Mouse (Mus musculus): ENCODE results near the gene Pcnx3.

DNA sequence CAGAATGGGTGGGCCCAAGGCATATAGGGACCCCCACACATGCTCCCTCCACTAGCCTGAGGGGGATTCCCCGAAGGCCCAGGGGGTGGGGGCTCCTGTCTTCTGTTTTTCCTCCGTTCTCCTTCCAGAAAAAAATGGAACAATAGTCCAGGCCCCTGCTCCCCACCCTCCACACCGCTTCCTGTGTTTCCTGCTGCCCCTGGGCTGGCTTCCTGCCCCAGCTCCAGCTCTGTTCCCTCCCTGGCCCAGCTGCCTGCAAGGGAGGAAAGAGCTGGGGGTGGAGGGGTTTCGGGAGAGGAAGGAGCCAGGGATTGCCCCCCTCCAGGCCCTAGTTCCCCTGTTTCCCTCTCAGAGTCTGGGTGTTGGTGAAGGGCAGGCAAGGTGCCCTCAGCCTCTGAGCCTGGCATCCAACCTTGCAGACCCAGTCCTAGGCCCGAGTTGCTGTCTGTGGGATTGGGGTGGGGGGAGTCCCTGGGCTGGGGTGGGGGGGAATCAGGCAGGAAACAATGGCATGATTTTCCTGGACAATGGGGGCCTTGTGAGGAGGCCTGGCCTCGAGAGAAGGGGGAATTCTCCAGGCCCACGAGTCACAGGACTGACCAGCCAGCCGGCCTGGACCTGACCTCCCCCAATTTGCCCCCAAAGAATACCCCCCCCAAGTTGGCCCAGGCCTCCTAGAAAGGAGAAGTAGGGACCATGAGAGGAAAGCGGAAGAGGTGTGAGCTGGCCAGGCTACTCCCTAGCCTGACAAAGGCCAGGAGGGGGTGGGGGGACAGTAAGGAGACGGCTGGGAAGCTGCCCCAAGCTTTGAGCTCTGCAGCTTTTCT, 3.6 kb upstream of the Pcnx3 start:
- TF ChIP-seq POLR2A (IDR thresholded peaks at IDR 0.05; ENCODE audit: control insufficient read depth, extremely low read depth, insufficient read depth, low read length, poor library complexity) (no peak), CTCF (IDR thresholded peaks at IDR 0.05; ENCODE audit: borderline replicate concordance, control insufficient read depth, extremely low read depth, insufficient read depth, low read length, poor library complexity) (no peak)
